Mouse (Mus musculus) hindbrain, embryonic 11.5 days (tissue): ENCODE data around the gene Erf. TPM values are rescaled to one million over a fixed set of nuclear protein-coding genes. Genes with fewer than 3 reads are reported as not detected.

ENCODE experiments used
- ATAC-seq: fragments of 200-750 bp; cut with Nextera tagmentation; 2 replicates; pipeline ENCODE4 v1.8.0; 2017; ENCODE audit warnings: mild to moderate bottlenecking, moderate TSS enrichment, moderate library complexity; ENCODE audit not compliant: low FRiP score
- DNase-seq: peaks from one replicate; pipeline ENCODE4 v3.0.0-alpha.2; 2015; ENCODE audit warnings: low spot score
- H3K27ac ChIP-seq: fragments of 300-500 bp; sonication (generic); 2 replicates; pipeline ENCODE4 v1.5.1; 2014; ENCODE audit warnings: mild to moderate bottlenecking, low read depth, low read length
- H3K27me3 ChIP-seq: fragments of 300-500 bp; sonication (generic); 2 replicates; pipeline ENCODE4 v1.6.1; 2014; ENCODE audit warnings: mild to moderate bottlenecking, low read length, moderate library complexity, mixed read lengths; ENCODE audit not compliant: control insufficient read depth, insufficient read depth
- H3K36me3 ChIP-seq: fragments of 300-500 bp; sonication (generic); 2 replicates; pipeline ENCODE4 v1.6.1; 2014; ENCODE audit warnings: mild to moderate bottlenecking, low read length, moderate library complexity, mixed read lengths; ENCODE audit not compliant: control insufficient read depth, insufficient read depth
- H3K4me1 ChIP-seq: fragments of 300-500 bp; sonication (generic); replicated peaks from 2 replicates; pipeline ENCODE4 v1.6.1; 2014; ENCODE audit warnings: low read length, mixed read lengths; ENCODE audit not compliant: control insufficient read depth, insufficient read depth
- H3K4me2 ChIP-seq: fragments of 300-500 bp; sonication (generic); replicated peaks from 2 replicates; pipeline ENCODE4 v1.6.1; 2014; ENCODE audit warnings: mild to moderate bottlenecking, low read depth, low read length
- H3K4me3 ChIP-seq: fragments of 300-500 bp; sonication (generic); 2 replicates; pipeline ENCODE4 v1.5.1; 2014; ENCODE audit warnings: low read depth, low read length
- H3K9ac ChIP-seq: fragments of 300-500 bp; sonication (generic); 2 replicates; pipeline ENCODE4 v1.6.1; 2014; ENCODE audit warnings: low read depth, low read length
- H3K9me3 ChIP-seq: fragments of 300-500 bp; sonication (generic); 2 replicates; pipeline ENCODE4 v1.6.1; 2016; ENCODE audit warnings: low read length; ENCODE audit not compliant: control insufficient read depth
- WGBS: fragments of 180-500 bp; shearing (Covaris S2); extraction: QIAGEN DNeasy Blood & Tissue Kit; methylation state at CpG from one replicate; pipeline ENCODE4 v1.1.7; 2014; 5-methylcytosine and 5-hydroxymethylcytosine counted together
- polyA plus RNA-seq: library from polyadenylated mRNA; unstranded; fragments of >200 nt; fragmentation: Nextera tagmentation; extraction: Ambion mirVana; gene quantifications from 2 replicates; pipeline ENCODE4 v1.2.1, GENCODE M21; 2014

The Erf gene
- polyA plus RNA-seq, 1 experiment from 2014 or later = 14.2 TPM

GRCm38 (mm10) chr7:25247498-25247897, 3.1 kb downstream of the Erf start:
- 16% methylated on average over 3 of the region's 3 CpGs for WGBS
- peak overlapping the region; percentile 79; the same call in 1 of the 2 replicates for H3K9ac ChIP-seq
- peaks cover 12% of the 10 kb centered on the region for H3K4me1 ChIP-seq
- no peaks in the 10 kb centered on the region for H3K9me3 ChIP-seq
- DNase-seq (peak; percentile 19), ATAC-seq (no peak)
- H3K36me3 ChIP-seq = no peaks in the 10 kb centered on the region
- peak overlapping the region; percentile 16; the same call in 1 of the 2 replicates for H3K4me3 ChIP-seq
- peak overlapping the region; percentile 89 for H3K27ac ChIP-seq
- peak overlapping the region; percentile 94 for H3K4me2 ChIP-seq
- H3K27me3 ChIP-seq = no peaks in the 10 kb centered on the region

GRCm38 (mm10) chr7:25246759-25247137, 3.8 kb downstream of the Erf start:
- peaks cover 12% of the 10 kb centered on the region for H3K4me1 ChIP-seq
- no peak for DNase-seq
- peak overlapping the region; percentile 5; the same call in 1 of the 2 replicates for H3K4me2 ChIP-seq
- no peaks in the 10 kb centered on the region for H3K36me3 ChIP-seq
- H3K27ac ChIP-seq = peak overlapping the region; percentile 36; the same call in 1 of the 2 replicates
- no peak for ATAC-seq
- H3K9me3 ChIP-seq = no peaks in the 10 kb centered on the region
- no peaks in the 10 kb centered on the region for H3K27me3 ChIP-seq
- 74% methylated on average over 4 of the region's 4 CpGs for WGBS
- peak overlapping the region; percentile 19; the same call in 1 of the 2 replicates for H3K9ac ChIP-seq
- 0 out of 2 replicates have a peak overlapping the region, but pooled peaks have one; percentile 16 for H3K4me3 ChIP-seq

DNA sequence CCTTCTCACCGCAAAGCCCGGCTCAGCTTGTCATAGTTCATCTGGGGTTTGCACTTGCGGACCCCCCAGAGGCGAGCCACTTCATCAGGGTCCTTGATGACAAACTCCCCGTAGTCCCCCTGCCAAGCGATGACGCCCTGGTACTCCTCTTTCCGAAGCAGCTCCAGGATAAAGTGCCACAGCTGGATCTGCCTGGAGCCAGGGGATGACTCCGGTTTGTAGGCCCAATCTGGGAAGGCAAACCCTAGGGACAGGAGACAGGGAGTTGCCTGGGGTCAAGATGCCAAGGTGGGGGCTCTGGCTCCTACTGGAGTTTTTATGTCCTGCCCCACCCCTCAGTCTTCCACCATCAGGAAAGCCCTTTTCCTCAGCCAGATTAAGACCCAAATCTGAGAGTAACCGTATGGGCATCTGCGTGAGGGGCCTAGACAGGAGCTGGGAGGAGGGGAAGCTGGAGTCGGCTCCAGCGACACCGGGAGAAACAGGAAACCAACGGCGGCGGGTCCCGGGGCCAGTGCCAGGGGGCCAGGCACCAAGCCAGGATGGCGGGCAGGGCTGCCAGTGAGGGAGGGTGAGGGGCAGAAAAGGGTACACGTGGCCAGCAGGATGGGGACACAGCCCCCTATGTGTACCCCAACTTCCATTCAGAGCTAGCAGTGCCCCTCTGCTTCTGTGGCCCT, 4.3 kb downstream of the Erf start:
- DNase-seq = no peak
- Histone ChIP-seq H3K9me3 (no peaks in the 10 kb centered on the region), H3K27me3 (no peaks in the 10 kb centered on the region), H3K9ac (no peak overlapping the region), H3K4me1 (peaks cover 12% of the 10 kb centered on the region), H3K4me2 (0 out of 2 replicates have a peak overlapping the region, but pooled peaks have one; percentile 5), H3K27ac (peak overlapping the region; percentile 36; the same call in 1 of the 2 replicates), H3K4me3 (0 out of 2 replicates have a peak overlapping the region, but pooled peaks have one; percentile 16), H3K36me3 (no peaks in the 10 kb centered on the region)
- ATAC-seq = no peak
- WGBS = 83% methylated on average over 20 of the region's 20 CpGs

DNA sequence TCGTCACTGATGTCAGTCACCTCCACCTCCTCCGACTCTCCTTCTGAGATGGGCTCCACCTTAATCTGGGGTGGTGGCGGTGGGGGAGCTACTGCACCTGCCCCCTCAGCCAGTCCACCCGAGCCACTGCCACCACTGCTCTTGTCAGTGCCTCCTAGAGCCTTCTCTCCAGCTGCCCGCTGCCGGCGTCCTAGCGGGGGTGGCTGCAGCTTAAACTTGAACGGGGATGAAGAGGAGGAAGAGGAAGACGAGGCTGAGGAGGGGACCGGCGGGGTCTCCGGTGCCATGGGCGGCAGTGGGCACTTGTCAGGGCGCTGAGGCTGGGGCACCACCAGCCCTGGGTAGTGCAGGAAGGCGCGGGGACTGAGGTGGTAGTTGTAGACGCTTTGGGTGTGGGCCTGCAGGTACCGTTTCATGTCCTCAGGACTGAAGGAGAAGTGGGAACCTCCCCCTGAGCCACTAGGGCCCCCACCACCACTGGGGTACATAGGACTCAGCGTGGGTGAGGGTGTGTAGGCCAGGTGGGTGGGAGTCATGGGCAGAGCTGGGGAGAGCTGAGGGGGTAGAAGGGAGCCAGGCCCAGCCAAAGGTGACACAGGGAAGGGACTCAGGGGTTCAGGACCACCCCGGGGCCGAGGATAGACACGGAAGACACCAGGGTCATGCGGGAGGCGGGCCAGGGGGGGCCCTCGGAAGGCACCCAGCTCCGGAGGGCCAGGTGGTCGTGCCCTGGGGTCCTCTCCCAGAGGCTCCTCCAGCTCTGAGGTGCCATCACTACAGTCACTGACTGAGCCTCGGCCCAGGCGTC, 5.8 kb downstream of the Erf start:
- Histone ChIP-seq H3K4me1 (peaks cover 12% of the 10 kb centered on the region), H3K27me3 (no peaks in the 10 kb centered on the region), H3K4me3 (no peak overlapping the region), H3K27ac (no peak overlapping the region), H3K9ac (no peak overlapping the region), H3K4me2 (no peak overlapping the region), H3K36me3 (no peaks in the 10 kb centered on the region), H3K9me3 (no peaks in the 10 kb centered on the region)
- DNase-seq (no peak), ATAC-seq (no peak)
- WGBS = 89% methylated on average over 28 of the region's 30 CpGs

- no peak for ATAC-seq
- Histone ChIP-seq H3K4me3 (no peak overlapping the region), H3K27ac (no peak overlapping the region), H3K27me3 (no peaks in the 10 kb centered on the region), H3K4me1 (peaks cover 9% of the 10 kb centered on the region), H3K4me2 (no peak overlapping the region), H3K9ac (no peak overlapping the region), H3K9me3 (no peaks in the 10 kb centered on the region), H3K36me3 (no peaks in the 10 kb centered on the region)
- no peak for DNase-seq
- WGBS = 93% methylated on average over 4 of the region's 4 CpGs
Measured at GRCm38 (mm10) chr7:25243361-25243760, 7.2 kb downstream of the Erf start.

DNA sequence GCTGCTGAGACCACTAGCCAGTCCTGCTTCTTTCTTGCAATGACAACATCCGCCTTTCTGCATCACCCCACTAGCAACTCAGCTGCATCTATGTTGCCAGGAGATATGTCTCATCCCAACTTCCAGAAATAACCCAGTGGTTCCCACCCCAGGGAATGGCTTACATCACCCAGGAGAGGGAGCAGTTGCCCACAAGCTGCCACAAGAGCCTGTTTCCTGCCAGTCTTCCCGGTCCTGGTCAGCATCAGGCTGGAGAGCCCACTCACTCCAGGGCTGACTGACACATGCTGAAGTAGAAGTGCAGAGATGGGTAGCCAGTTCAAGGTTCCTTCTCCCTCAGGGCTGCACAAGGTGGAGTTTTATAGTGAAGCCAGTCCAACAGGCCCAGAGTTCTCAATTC, 9.5 kb downstream of the Erf start:
- Histone ChIP-seq H3K4me3 (no peak overlapping the region), H3K9ac (no peak overlapping the region), H3K27me3 (no peaks in the 10 kb centered on the region), H3K9me3 (no peaks in the 10 kb centered on the region), H3K4me2 (no peak overlapping the region), H3K27ac (no peak overlapping the region), H3K36me3 (no peaks in the 10 kb centered on the region), H3K4me1 (no peaks in the 10 kb centered on the region; the same call in 1 of the 2 replicates)
- 26% methylated on average over 2 of the region's 2 CpGs for WGBS
- ATAC-seq (no peak), DNase-seq (peak; percentile 54)

GRCm38 (mm10) chr7:25240631-25241030, 9.9 kb downstream of the Erf start:
- Histone ChIP-seq H3K4me2 (no peak overlapping the region), H3K4me3 (no peak overlapping the region), H3K27me3 (no peaks in the 10 kb centered on the region), H3K9me3 (no peaks in the 10 kb centered on the region), H3K9ac (no peak overlapping the region), H3K27ac (no peak overlapping the region), H3K4me1 (no peaks in the 10 kb centered on the region; the same call in 1 of the 2 replicates), H3K36me3 (no peaks in the 10 kb centered on the region)
- ATAC-seq = no peak
- 72% methylated on average over 7 of the region's 7 CpGs for WGBS
- no peak for DNase-seq

DNA sequence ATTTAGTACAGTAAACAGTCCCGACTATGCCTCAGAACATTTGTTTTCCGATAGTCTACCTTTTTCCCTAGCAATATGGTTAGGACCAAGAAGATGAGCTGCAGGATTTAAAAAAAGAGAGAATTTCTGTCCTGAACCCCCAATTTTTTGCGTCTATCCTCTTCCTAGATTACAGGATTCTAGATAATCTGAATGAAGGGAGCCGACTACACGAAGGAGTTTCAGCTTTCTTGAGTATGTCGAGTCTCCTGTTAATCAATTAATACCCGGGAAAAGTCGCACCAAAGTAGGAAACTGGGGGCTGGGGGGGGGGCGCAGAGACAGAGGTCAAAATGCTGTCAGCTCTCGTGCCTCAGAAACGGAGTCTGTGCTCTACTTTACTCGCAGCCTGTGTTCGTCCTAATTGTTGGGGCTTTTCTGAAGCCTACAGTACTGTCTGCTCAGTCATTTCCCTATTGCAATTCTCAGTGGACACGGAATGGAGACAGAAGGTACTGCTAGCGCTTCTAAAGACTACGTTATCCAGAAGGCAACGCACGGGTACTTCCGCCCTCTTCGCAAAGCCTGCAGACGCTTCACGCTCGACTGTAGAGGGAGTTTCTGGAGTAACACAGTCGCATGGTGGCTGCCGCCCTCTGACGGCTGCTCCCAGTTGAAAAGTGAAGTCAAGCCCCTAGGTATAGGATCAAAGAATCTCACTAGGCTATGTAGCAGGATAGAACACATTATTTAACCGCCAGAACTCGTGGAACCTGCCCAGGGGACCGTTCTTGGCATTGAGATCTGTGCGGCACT, 11.5 kb downstream of the Erf start:
- ATAC-seq (peak; percentile 36), DNase-seq (peak; percentile 81)
- Histone ChIP-seq H3K9me3 (no peaks in the 10 kb centered on the region), H3K4me3 (peak overlapping the region; percentile 85), H3K4me1 (no peaks in the 10 kb centered on the region; the same call in 1 of the 2 replicates), H3K4me2 (peak overlapping the region; percentile 42), H3K27me3 (no peaks in the 10 kb centered on the region), H3K9ac (peak overlapping the region; percentile 29; the same call in 1 of the 2 replicates), H3K36me3 (no peaks in the 10 kb centered on the region), H3K27ac (peak overlapping the region; percentile 10)
- 4% methylated on average over 30 of the region's 30 CpGs for WGBS
